Mouse (Mus musculus): ENCODE results near the gene Mmp10. TPM values are rescaled to one million over a fixed set of nuclear protein-coding genes. Genes with fewer than 3 reads are reported as not detected.

The Mmp10 gene
- not detected in 2 replicates for polyA plus RNA-seq (2016; fragmentation: Nextera tagmentation; extraction: Ambion mirVana)

DNA sequence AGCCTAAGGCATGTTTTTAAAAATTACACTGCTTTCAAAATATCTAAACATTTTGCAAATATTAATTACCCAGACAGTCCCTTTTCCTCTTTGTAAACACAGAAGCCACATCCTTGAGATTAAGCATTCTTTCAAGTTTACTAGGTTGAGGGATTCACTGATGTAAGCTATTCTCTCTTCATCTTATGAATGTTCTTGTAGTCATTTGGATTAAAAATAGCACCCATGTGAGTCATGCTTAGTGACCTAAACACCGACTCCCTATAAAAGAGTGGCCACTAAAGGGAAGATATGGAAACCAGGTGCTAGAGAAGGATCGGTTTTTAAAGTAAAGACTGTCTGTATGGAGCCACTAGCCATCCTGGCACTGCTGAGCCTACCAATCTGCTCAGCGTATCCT, at the start of gene Mmp10:
TSS of gene Mmp10 (plus strand) at position 302 of the 400 bp plus-strand sequence.
- Histone ChIP-seq H3K27me3 (replicated peaks; ENCODE audit: low read depth, poor library complexity, severe bottlenecking) (no peaks in the 10 kb centered on the region), H3K36me3 (replicated peaks) (no peaks in the 10 kb centered on the region), H3K4me3 (no peak within 1 kb of the TSS), H3K27ac (replicated peaks) (no peak within 1 kb of the TSS), H3K9me3 (no peaks in the 10 kb centered on the region), H3K4me1 (no peaks in the 10 kb centered on the region)
- no peak for DNase-seq (ENCODE audit: low spot score)
- 90% methylated on average over 3 of the region's 3 CpGs for WGBS

GRCm38 (mm10) chr9:7453302-7453701, 48.9 kb upstream of the Mmp10 start:
- no peaks in the 10 kb centered on the region for H3K36me3 ChIP-seq (replicated peaks)
- no peaks in the 10 kb centered on the region for H3K9me3 ChIP-seq
- no peaks in the 10 kb centered on the region for H3K27me3 ChIP-seq (replicated peaks; ENCODE audit: low read depth, poor library complexity, severe bottlenecking)
- no peak for DNase-seq (ENCODE audit: low spot score)
- no peaks in the 10 kb centered on the region for H3K4me1 ChIP-seq
- H3K27ac ChIP-seq (replicated peaks): no peak overlapping the region
- no peak overlapping the region for H3K4me3 ChIP-seq
- whole genome bisulfite sequencing: 71% methylated on average over 2 of the region's 2 CpGs

- 91% methylated on average over 1 of the region's 1 CpGs for WGBS
- H3K27me3 ChIP-seq (replicated peaks; ENCODE audit: low read depth, poor library complexity, severe bottlenecking): no peaks in the 10 kb centered on the region
- H3K36me3 ChIP-seq (replicated peaks): no peaks in the 10 kb centered on the region
- no peak for DNase-seq (ENCODE audit: low spot score)
- H3K4me1 ChIP-seq: no peaks in the 10 kb centered on the region
- H3K9me3 ChIP-seq: no peaks in the 10 kb centered on the region
- H3K27ac ChIP-seq (replicated peaks): no peak overlapping the region
- no peak overlapping the region for H3K4me3 ChIP-seq
Measured at GRCm38 (mm10) chr9:7470262-7470661, 31.9 kb upstream of the Mmp10 start.

- WGBS: 72% methylated on average over 5 of the region's 5 CpGs
- H3K9me3 ChIP-seq: no peaks in the 10 kb centered on the region
- H3K27me3 ChIP-seq (replicated peaks; ENCODE audit: low read depth, poor library complexity, severe bottlenecking): no peaks in the 10 kb centered on the region
- no peak overlapping the region for H3K4me3 ChIP-seq
- H3K27ac ChIP-seq (replicated peaks): no peak overlapping the region
- no peaks in the 10 kb centered on the region for H3K36me3 ChIP-seq (replicated peaks)
- DNase-seq (ENCODE audit: low spot score): no peak
- no peaks in the 10 kb centered on the region for H3K4me1 ChIP-seq
Measured at GRCm38 (mm10) chr9:7483684-7484394, 18.3 kb upstream of the Mmp10 start.

DNA sequence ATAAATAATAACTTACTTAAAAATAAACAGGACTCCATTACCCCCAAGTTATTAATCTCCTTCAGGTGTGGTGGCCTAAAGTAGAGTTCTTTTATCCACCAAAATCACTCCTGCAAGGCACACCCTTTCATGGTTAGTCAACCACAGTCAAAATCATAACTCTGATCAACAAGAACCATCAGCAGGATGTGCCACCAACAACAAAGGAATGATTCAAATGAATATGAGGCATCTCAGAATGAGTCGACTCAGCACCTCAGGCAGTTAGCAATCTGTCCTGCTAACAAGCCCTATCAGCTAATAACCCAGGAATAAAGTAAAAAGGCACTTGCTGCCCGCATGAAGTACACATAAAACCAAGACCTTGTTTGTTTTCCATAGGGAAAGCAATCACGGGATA, 1.0 kb upstream of the Mmp10 start:
- H3K9me3 ChIP-seq: no peaks in the 10 kb centered on the region
- H3K4me1 ChIP-seq: no peaks in the 10 kb centered on the region
- no peaks in the 10 kb centered on the region for H3K36me3 ChIP-seq (replicated peaks)
- no peak overlapping the region for H3K4me3 ChIP-seq
- no peaks in the 10 kb centered on the region for H3K27me3 ChIP-seq (replicated peaks; ENCODE audit: low read depth, poor library complexity, severe bottlenecking)
- DNase-seq (ENCODE audit: low spot score): no peak
- WGBS: 86% methylated on average over 3 of the region's 3 CpGs
- no peak overlapping the region for H3K27ac ChIP-seq (replicated peaks)

- WGBS: 85% methylated on average over 7 of the region's 7 CpGs
- no peak overlapping the region for H3K27ac ChIP-seq (replicated peaks)
- no peaks in the 10 kb centered on the region for H3K36me3 ChIP-seq (replicated peaks)
- DNase-seq (ENCODE audit: low spot score): no peak
- H3K4me1 ChIP-seq: no peaks in the 10 kb centered on the region
- no peak overlapping the region for H3K4me3 ChIP-seq
- no peaks in the 10 kb centered on the region for H3K9me3 ChIP-seq
- H3K27me3 ChIP-seq (replicated peaks; ENCODE audit: low read depth, poor library complexity, severe bottlenecking): no peaks in the 10 kb centered on the region
Measured at GRCm38 (mm10) chr9:7507321-7507876, 5.2 kb downstream of the Mmp10 start.

DNA sequence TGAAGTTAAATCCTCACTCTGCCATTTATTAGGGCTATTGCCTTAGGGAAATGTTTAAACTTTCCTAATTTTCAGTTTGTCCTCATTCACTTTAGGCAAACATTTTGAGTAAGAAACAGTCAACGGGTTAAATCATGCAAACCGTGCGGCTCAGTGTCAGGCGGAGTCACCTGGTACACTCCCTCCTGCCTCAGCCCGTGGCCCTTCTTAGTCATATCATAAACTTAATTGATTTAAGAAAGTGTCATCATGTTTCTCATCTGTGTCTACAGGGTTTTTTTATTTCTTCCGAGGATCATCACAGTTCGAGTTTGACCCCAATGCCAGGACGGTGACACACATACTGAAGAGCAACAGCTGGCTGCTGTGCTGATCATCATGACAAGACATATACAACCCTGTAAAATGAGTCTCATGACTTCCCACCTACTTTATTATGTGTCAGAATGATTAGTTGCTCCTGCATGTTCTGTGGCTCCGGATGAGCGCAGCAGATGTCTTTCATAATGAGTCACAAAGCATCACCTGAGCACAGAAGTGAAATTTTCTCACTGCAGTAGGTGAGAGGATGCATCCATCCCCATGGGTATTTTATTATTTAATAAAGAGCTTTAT, 7.6 kb downstream of the Mmp10 start:
- WGBS: 90% methylated on average over 10 of the region's 10 CpGs
- Histone ChIP-seq H3K4me3 (no peak overlapping the region), H3K4me1 (no peaks in the 10 kb centered on the region), H3K27ac (replicated peaks) (no peak overlapping the region), H3K36me3 (replicated peaks) (no peaks in the 10 kb centered on the region), H3K9me3 (no peaks in the 10 kb centered on the region), H3K27me3 (replicated peaks; ENCODE audit: low read depth, poor library complexity, severe bottlenecking) (no peaks in the 10 kb centered on the region)
- DNase-seq (ENCODE audit: low spot score): no peak

DNA sequence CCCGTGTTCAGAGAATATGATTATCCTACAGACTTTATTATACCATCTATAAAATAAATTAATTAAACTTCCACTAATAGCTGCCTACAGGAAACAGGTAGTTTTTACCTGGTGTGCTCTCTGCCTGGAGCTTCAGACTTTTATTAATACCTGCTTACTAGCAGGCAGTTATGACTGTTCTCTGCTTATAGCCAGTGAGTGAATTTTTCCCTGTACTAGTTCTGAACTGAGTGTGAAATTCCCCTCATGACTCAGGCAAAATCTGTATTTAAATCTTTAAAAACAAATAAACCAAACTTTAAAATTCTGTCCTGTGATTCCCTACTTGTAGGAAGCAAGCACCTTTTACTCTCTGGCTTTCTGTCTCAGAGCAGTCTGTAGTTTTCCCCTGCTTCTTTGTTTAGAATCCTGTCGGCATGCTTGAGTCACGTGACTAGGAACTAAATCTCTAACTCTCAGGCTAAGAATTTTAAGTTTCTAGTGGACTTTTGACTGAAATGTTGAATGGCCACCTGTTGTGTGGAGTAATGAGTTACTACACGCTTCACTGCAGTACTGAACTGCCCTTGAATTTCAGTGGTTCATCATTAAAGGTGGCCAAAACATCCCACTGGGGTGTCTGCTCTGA, 15.9 kb downstream of the Mmp10 start:
- WGBS: 71% methylated on average over 4 of the region's 4 CpGs
- DNase-seq (ENCODE audit: low spot score): no peak
- no peaks in the 10 kb centered on the region for H3K9me3 ChIP-seq
- H3K4me3 ChIP-seq: no peak overlapping the region
- H3K4me1 ChIP-seq: no peaks in the 10 kb centered on the region
- no peaks in the 10 kb centered on the region for H3K36me3 ChIP-seq (replicated peaks)
- H3K27ac ChIP-seq (replicated peaks): no peak overlapping the region
- H3K27me3 ChIP-seq (replicated peaks; ENCODE audit: low read depth, poor library complexity, severe bottlenecking): no peaks in the 10 kb centered on the region

DNA sequence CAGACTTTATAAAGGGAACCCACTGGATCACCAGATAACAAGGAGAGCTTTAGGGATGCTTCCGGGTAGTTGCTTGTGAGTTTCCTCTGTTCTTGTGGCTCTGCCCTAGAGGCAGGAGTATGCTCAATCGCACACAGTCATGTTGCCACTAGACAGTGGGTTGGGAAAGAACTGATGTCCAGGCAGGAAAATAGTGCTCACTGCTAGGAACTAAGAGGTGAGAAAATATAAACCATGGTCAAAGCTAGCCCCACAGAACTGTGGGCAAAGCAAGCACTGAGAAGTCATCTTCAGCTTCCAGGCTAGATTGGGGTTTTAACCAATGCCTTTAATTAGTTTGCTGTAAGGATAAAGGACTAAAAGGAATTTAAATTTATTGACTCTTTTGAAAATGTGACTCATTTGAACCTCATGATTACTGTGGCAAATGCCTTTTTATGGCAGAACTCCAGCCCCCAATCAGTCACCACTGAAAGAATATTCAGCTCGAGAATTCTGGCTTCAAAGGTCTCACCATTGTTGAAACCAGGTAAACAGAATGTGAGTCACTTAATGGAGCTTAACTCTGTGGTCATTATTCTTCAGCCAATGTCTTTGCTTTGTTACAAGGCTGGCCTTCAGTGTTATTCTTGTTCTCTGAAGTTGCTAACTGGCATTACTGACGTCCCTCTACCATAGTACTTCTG, 24.2 kb downstream of the Mmp10 start:
- DNase-seq (ENCODE audit: low spot score): no peak
- no peaks in the 10 kb centered on the region for H3K4me1 ChIP-seq
- H3K27ac ChIP-seq (replicated peaks): no peak overlapping the region
- no peaks in the 10 kb centered on the region for H3K27me3 ChIP-seq (replicated peaks; ENCODE audit: low read depth, poor library complexity, severe bottlenecking)
- no peaks in the 10 kb centered on the region for H3K9me3 ChIP-seq
- H3K4me3 ChIP-seq: no peak overlapping the region
- WGBS: 72% methylated on average over 4 of the region's 4 CpGs
- no peaks in the 10 kb centered on the region for H3K36me3 ChIP-seq (replicated peaks)

GRCm38 (mm10) chr9:7542763-7543162, 40.6 kb downstream of the Mmp10 start:
- DNase-seq (ENCODE audit: low spot score): no peak
- Histone ChIP-seq H3K27ac (replicated peaks) (no peak overlapping the region), H3K27me3 (replicated peaks; ENCODE audit: low read depth, poor library complexity, severe bottlenecking) (no peaks in the 10 kb centered on the region), H3K4me1 (no peaks in the 10 kb centered on the region), H3K9me3 (no peaks in the 10 kb centered on the region), H3K36me3 (replicated peaks) (no peaks in the 10 kb centered on the region), H3K4me3 (no peak overlapping the region)

DNA sequence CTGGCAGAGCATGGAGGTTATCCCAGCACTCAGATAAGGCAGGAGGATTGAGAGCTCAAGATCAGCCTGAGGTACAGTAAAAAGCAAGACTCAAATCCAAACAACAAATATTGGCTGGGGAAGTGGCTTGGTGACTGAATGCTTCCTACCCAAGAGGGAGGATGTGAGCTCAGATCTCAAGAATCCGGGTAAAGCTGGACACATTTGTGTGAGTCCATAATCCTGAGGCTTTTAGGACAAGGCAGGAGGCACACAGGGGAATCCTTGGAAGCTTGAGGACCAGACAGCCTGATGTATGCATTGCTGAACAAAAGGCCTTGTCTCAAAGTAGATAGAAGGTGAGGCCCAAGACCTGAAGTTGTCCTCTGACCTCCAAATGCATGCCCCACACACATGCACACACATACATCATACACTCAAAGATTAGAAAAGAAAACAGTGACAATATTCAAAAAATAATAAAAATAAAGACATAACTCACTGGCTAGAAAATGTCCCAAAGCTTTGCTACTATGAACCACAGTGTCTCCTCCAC, 42.8 kb downstream of the Mmp10 start:
- WGBS: 76% methylated on average over 1 of the region's 1 CpGs
- H3K27ac ChIP-seq (replicated peaks): no peak overlapping the region
- H3K27me3 ChIP-seq (replicated peaks; ENCODE audit: low read depth, poor library complexity, severe bottlenecking): no peaks in the 10 kb centered on the region
- no peaks in the 10 kb centered on the region for H3K4me1 ChIP-seq
- no peaks in the 10 kb centered on the region for H3K9me3 ChIP-seq
- no peak overlapping the region for H3K4me3 ChIP-seq
- DNase-seq (ENCODE audit: low spot score): no peak
- H3K36me3 ChIP-seq (replicated peaks): no peaks in the 10 kb centered on the region

DNA sequence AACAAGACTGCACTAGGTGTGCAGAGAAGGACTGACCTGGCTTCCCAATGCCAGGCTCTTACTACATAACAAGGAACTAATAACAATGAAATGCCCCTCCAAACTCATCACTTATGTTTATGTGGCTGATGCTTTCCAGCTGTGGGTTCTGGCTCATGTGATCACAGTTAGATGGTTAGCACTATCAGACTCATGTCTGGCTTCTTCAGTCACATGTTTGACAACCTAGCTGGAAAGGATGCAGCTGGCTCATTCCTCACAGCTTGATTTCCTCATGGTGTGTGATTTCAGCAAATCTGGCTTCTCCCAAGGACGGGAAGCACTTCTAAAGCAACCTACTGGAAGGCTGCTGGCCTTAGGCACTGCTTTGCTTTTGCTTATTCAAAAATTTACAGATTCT, 43.3 kb downstream of the Mmp10 start:
- no peaks in the 10 kb centered on the region for H3K4me1 ChIP-seq
- 48% methylated on average over 1 of the region's 1 CpGs for WGBS
- no peak overlapping the region for H3K27ac ChIP-seq (replicated peaks)
- no peaks in the 10 kb centered on the region for H3K36me3 ChIP-seq (replicated peaks)
- no peak overlapping the region for H3K4me3 ChIP-seq
- no peaks in the 10 kb centered on the region for H3K27me3 ChIP-seq (replicated peaks; ENCODE audit: low read depth, poor library complexity, severe bottlenecking)
- DNase-seq (ENCODE audit: low spot score): peak; percentile 12
- H3K9me3 ChIP-seq: no peaks in the 10 kb centered on the region
